Mouse (Mus musculus): ENCODE data around the gene Cela2a.

Gene Cela2a

DNA sequence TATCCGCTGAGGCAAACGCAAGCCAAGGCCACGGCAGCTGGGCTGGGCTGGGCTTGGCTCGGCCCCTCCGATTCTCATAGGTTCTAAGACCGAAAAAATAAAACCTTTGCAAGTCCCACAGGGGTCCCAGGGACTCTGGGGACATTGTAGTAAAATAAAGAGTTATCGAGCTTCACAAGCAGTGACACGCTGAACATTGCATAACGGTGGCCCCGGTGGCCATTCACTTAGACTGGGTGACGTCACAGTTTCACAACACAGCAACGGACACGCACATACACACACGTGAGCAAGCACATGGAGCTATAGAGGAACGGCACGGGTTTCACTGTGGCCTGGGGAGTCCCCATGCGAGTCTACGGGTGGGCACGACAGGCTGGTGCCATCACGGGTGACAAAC lies 32.5 kb upstream of the Cela2a start:
- no peak for DNase-seq (ENCODE audit: low spot score)

- peak; percentile 90 for DNase-seq (ENCODE audit: low spot score)
Observed at GRCm38 (mm10) chr4:141857422-141857930, 31.5 kb upstream of the Cela2a start.

DNA sequence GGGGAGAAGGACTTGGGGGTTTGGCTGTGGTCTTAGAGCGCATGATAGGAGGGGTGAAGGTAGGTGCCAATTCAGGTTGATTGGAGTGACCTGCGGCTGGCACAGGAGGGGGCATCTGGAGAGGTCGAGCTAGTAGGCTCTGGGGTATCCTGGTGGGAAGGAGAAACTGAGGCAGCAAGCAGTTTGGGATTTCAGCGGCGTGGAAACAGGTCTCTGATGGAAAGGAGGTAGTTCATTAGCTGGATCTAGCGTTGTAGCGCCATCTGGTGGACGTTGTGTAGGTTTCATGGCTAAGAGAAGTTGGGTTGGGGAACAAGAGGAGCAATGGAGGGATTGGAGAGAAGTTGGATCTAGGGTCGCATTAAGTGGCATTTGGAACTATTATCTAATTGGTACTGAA lies 27.5 kb upstream of the Cela2a start:
- DNase-seq (ENCODE audit: low spot score) = peak; percentile 73

GRCm38 (mm10) chr4:141845999-141846398 lies 20.0 kb upstream of the Cela2a start, which contains the start of gene Ctrc:
Gene Ctrc, minus strand, starts transcription at chr4:141846359.
- no peak for DNase-seq (ENCODE audit: low spot score)

GRCm38 (mm10) chr4:141834536-141835095 lies 8.7 kb upstream of the Cela2a start:
- no peak for DNase-seq (ENCODE audit: low spot score)

DNA sequence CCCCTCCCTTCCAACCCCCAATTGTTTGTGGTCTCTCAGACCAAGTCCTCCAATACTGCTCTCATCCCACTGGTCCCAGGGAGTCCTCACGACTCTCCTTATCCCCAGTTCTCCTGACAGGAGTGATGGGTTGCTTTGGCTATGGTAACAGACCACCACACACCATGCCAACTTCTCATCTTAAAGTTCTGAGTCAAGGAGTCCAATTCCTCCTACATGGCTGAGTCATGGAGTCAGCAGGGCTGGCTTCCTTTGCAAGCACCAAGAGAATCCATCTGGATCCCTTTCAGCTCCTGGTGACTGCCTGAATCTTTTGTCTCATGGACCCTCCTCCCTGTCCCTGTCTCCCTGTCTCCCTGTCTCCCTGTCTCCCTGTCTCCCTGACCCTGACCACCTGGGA lies 8.0 kb upstream of the Cela2a start:
- DNase-seq (ENCODE audit: low spot score) = no peak

- DNase-seq (ENCODE audit: low spot score) = no peak
Observed at GRCm38 (mm10) chr4:141831361-141831760, 5.4 kb upstream of the Cela2a start.

DNA sequence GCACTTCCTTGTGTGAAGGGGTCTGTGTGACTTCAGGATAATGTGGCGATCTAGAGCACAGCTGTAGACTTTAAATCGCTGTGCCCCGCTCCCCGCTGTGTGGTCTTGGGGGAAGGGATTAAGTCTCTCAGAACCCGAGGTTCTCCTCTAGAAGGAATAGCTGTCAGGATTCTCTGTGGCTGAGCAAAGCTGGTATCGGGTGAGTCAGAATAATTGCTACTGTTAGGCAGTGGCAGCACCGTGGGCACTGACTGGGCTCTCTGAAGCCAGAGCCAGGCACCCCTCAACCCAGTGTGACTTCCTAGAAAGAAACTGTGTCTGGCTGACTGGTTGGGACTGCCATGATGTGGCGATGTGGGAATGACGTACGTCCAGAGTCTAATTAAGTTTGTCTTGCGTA lies 4.4 kb upstream of the Cela2a start:
- DNase-seq (ENCODE audit: low spot score) = no peak

DNA sequence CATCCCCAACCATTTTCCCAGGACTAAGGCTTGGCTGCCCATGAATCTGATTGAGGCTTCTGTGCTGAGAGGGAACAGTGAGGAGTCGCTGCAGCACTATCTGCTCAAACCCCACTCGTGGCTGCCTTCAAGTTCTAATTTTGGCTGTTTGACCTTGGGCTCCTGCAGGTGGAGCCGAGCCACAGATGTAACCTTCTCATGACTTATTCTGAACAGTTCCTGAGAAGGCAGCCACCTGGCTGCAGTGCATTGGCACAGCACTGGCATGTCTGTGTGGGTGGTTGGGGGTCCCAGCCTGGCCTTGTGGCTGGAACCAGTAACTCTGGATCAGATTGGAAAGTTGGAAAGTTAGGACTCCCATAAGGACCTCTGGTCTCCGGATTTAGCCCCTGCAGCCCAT lies 2.2 kb upstream of the Cela2a start:
- no peak for DNase-seq (ENCODE audit: low spot score)

DNA sequence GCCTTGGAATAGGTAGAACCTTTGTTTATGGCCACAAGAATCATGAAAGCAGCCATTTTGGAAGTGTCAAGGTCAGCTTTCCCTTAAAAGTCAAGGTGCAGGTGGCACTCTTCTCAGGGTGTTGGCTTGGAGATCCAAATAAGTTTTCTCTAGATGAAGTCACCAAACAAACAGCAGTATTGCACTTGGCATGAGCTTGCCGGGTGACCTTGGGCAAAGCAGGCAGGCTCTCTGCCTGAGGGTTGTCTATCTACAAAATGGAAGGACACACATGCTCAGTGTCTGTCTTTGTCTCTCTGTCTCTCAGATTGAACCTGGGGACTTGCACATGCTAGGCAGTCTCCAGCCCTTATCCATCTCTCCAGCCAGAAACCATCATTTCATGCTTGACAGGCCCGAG lies 1.4 kb upstream of the Cela2a start:
- no peak for DNase-seq (ENCODE audit: low spot score)

DNA sequence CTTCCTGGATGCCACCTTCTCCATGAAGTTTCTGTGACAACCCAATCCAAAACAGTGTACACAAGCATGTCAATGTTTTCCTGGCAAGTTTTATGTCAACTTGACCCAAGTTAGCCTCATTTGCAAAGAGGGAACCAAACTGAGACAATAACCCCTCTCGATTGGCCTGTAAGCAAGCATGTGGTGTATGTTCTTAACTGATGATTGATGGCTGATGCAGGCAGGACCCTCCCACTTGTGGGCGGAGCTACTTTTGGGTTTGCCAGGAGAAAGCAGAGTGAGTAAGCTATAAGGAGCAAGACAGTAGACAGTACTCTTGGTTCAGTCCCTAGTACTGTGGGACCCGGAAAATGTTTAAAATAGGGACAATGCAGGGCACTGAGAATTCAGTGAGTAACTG lies 3.0 kb downstream of the Cela2a start:
- no peak for DNase-seq (ENCODE audit: low spot score)

GRCm38 (mm10) chr4:141822089-141822488 lies 3.9 kb downstream of the Cela2a start:
- peak; percentile 14 for DNase-seq (ENCODE audit: low spot score)

DNA sequence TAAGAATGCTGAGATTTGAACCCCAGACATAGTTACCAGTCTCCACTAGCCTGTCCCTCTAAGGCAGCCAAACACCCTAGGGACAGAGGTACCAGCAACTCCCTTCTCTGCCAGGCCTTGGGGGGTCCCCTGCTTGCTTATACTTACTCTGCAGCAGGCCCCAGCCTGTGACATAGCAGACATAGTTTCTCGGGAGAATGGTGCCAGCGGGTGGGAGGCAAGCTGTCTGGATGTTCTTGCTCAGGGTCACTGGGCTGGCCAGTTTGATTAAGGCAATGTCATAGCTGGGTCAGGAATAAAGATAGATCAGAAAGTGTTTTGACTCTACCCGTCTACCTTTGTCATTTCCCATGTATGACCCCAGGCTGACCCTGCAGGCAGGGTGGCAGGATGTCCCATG lies 4.8 kb downstream of the Cela2a start:
- DNase-seq (ENCODE audit: low spot score) = no peak

- DNase-seq (ENCODE audit: low spot score) = no peak
Observed at GRCm38 (mm10) chr4:141819316-141819715, 6.6 kb downstream of the Cela2a start.

GRCm38 (mm10) chr4:141818861-141819260 lies 7.1 kb downstream of the Cela2a start:
- DNase-seq (ENCODE audit: low spot score) = no peak

DNA sequence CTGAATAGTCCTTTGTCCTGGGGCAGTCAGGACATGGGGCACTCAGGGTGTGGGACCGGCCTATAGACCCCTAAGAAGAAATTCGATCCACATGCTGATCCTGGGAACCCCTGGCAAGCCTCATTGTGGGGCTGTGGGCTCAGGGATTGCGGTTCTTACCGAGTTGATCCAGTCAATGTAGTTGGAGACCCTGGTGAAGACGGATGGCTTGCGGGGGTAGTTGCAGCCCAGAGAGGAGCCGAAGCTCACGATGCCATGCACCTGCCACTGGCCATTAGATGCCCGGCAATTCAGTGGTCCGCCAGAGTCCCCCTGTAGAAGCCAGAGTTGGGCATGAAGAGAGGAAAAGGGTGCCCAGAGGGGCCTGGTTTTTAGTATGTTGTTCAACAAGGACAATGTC lies 8.3 kb downstream of the Cela2a start:
- DNase-seq (ENCODE audit: low spot score) = no peak

GRCm38 (mm10) chr4:141816776-141817655 lies 8.9 kb downstream of the Cela2a start:
- no peak for DNase-seq (ENCODE audit: low spot score)

DNA sequence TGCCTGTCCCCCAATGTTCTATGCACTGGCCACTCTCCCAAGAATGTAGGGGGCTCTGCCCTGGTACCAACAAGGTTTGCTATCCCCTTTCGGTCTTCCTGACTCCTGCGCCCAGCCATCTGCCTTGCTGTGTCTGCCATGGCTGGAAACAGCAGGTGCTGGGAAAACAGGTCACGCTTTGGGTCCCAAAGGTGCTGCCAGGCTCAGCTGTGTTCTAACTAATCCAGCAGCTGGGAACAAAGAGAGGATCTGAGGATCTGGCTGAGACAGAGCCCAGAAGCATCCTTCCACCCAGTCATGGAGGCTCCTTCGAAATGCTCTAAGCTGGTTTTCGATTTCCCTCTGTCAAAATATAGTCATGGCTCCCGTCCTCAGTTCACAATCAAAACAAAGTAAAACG lies 9.7 kb downstream of the Cela2a start:
- no peak for DNase-seq (ENCODE audit: low spot score)

DNA sequence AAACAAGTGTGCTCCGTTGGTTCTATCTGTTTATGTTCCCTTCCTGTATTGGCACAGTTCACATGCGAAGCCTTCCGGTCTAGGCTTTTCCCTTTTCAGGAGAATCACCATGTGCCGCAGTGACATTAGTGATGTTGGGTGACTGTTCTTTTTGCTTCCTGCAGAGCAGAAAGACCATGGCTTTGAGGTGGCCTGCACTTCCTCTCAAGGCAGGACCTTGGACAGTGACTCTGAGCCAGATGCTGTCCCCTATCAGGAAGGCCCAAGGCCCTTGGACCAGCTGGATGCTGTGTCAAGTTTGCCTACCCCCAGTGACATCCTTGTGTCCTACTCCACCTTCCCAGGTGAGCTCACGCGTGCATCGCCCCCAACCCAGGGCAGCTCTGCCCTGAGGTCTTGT lies 14.6 kb downstream of the Cela2a start:
- DNase-seq (ENCODE audit: low spot score) = no peak

- no peak for DNase-seq (ENCODE audit: low spot score)
Observed at GRCm38 (mm10) chr4:141810975-141811374, 15.0 kb downstream of the Cela2a start.

DNA sequence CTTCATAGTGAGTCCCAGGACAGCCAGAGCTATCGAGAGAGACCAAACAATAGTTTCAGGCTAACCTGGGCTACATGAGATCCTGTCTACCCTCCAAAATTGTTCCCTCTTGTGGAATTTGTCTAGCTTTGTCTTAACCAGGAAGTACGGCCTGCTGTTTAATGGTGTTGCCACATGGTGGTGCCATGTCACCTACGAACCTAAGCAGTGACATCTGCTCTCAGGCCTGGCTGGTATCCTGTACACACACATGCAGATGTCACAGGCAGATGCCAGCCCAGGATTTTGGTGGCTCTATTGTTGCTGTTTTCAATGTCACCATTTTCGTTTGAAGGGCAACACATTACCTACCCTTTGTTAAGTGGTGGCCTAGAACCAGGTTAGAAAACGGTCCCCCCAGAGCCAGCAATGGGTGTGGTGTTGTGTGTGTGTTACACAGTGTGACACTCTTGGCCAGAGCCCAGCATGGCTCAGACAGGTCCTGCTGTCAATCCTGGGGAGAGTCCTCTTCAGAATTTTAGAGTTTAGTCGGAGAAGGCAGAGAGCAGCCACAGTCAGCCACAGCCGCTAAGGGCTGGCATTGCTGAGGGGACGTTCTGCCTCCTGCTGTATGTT lies 16.0 kb downstream of the Cela2a start:
- DNase-seq (ENCODE audit: low spot score) = peak; percentile 72

- DNase-seq (ENCODE audit: low spot score) = no peak
Observed at GRCm38 (mm10) chr4:141805886-141806285, 20.1 kb downstream of the Cela2a start.

DNA sequence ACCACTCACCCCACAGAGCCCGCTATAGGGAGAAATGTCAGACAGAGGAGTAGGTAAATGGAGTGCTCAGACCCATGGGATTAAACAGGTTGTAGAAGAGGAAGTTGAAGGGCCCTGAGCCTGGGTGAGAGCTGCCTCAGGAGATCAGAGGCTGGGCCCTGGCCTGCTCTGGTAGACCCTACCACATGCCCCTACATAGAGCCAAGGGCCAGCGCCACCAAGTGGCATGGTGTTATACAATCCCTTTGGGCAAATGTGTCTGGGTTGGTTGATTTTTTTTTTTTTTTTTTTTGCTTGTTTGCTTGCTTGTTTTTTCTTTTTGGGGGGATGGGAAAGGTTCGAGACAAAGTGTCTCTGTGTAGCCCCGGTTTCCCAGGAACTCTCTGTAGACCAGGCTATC lies 21.9 kb downstream of the Cela2a start:
- no peak for DNase-seq (ENCODE audit: low spot score)
